Comparison of ENCODE assay signal across 9 mouse cellular contexts in the genomic region with DNA sequence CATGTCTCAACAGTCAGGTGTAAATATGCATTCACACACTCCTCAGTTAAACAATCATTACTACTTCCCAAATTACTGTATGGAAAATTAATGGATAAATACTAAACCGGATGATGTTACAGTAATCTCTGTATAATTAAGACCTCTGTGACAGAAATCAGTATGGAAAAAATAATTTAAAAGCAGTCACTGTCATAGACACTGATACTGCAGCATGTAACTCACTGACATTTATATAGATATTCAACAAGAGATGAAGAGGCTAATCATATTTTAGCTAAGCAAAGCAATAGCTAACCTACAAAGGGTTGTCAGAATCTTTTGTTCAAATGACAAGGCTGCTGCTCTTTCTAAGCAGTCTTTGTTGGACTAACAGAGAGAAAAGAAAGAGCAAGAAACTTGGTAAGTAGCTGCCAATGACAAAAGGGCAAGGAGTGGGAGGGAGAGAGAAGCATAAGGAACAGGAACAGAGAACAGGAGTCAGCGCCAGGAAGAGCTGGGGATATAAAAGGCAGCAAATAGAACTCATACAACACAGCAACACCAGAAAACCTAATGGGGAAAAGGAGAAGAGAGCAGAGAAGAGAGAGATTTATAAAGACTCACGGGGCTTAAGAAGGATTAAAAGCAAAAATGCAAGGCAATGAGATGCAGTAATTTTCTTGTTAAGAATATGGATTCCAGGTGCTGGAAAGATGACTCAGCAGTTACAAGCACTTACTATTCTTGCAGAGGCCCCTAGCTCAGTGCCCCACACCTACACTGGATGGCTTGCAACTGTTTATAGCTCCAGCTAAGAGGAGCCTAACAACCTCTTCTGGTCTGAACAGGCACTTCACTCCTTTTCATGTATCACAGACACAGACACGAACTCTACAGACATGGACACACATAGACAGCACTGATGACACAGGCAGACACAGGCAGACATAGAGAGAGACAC.
DNase-seq lines count a peak whose midpoint lies in the region; ATAC-seq and TF ChIP-seq lines count a peak whose summit lies in the region.
"Had no signal": no experiment of that assay in that cellular context is flagged by ENCODE, and none has a peak within 500 bp of the region (broad histone marks: within the 10 kb centered on the region; RNA-seq: fewer than 3 reads in every experiment).

No protein-coding gene starts in this region.

- peak; percentile 14 for DNase-seq in embryo, embryonic 10 days (ENCODE audit: low spot score)
- peak; percentile 17 for DNase-seq in hindbrain, postnatal 0 days (ENCODE audit: low spot score)
- no peak for DNase-seq in kidney, adult 18-20 months
- DNase-seq in heart, postnatal 4 days, result no peak
- DNase-seq in thymus, postnatal 0 days (ENCODE audit: low spot score), result no peak

- TF ChIP-seq CTCF in hindbrain, postnatal 0 days (IDR thresholded peaks at IDR 0.05; ENCODE audit: low read depth), result no peak

- H3K9me3 ChIP-seq in heart, embryonic 15.5 days (replicated peaks), result no peaks in the 10 kb centered on the region
- H3K9me3 ChIP-seq in heart, embryonic 11.5 days (replicated peaks; ENCODE audit: control insufficient read depth, low read length), result no peaks in the 10 kb centered on the region
- H3K9me3 ChIP-seq in hindbrain, postnatal 0 days (ENCODE audit: low read length), result no peaks in the 10 kb centered on the region
- no peaks in the 10 kb centered on the region for H3K9me3 ChIP-seq in midbrain, embryonic 16.5 days (replicated peaks; ENCODE audit: control insufficient read depth, low read length, poor library complexity, severe bottlenecking)
- H3K9me3 ChIP-seq: stomach, embryonic 15.5 days had no signal

- peaks cover 6% of the 10 kb centered on the region for H3K4me1 ChIP-seq in heart, embryonic 15.5 days (replicated peaks)
- H3K4me1 ChIP-seq in heart, embryonic 11.5 days (ENCODE audit: control insufficient read depth, insufficient read depth, low read length), result no peaks in the 10 kb centered on the region; the same call in none of the 2 replicates
- no peaks in the 10 kb centered on the region for H3K4me1 ChIP-seq in hindbrain, postnatal 0 days (ENCODE audit: insufficient read depth, low read length)
- peaks cover 8% of the 10 kb centered on the region for H3K4me1 ChIP-seq in midbrain, embryonic 16.5 days (ENCODE audit: control insufficient read depth, insufficient read depth, low read length)
- H3K4me1 ChIP-seq: stomach, embryonic 15.5 days had no signal

- H3K4me2 ChIP-seq in heart, embryonic 15.5 days, result no peak overlapping the region
- no peak overlapping the region for H3K4me2 ChIP-seq in heart, embryonic 11.5 days
- no peak overlapping the region for H3K4me2 ChIP-seq in hindbrain, postnatal 0 days (ENCODE audit: low read depth, low read length)
- H3K4me2 ChIP-seq in midbrain, embryonic 16.5 days (ENCODE audit: low read length), result no peak overlapping the region
- H3K4me2 ChIP-seq: stomach, embryonic 15.5 days had no signal

- H3K9ac ChIP-seq in heart, embryonic 15.5 days, result no peak overlapping the region
- H3K9ac ChIP-seq in heart, embryonic 11.5 days (ENCODE audit: low read depth, low read length), result no peak overlapping the region
- no peak overlapping the region for H3K9ac ChIP-seq in hindbrain, postnatal 0 days (replicated peaks; ENCODE audit: low read length)
- no peak overlapping the region for H3K9ac ChIP-seq in midbrain, embryonic 16.5 days (ENCODE audit: low read depth, low read length)
- H3K9ac ChIP-seq: stomach, embryonic 15.5 days had no signal

- no peak overlapping the region for H3K4me3 ChIP-seq in heart, embryonic 15.5 days
- no peak overlapping the region for H3K4me3 ChIP-seq in heart, embryonic 11.5 days (ENCODE audit: low read depth, low read length)
- H3K4me3 ChIP-seq in hindbrain, postnatal 0 days (ENCODE audit: low read length), result no peak overlapping the region
- H3K4me3 ChIP-seq in midbrain, embryonic 16.5 days (ENCODE audit: low read depth, low read length), result no peak overlapping the region
- H3K4me3 ChIP-seq: stomach, embryonic 15.5 days had no signal

- peak overlapping the region; percentile 25; the same call in 1 of the 2 replicates for H3K27ac ChIP-seq in heart, embryonic 15.5 days
- H3K27ac ChIP-seq in heart, embryonic 11.5 days (ENCODE audit: low read depth, low read length), result no peak overlapping the region; the same call in 1 of the 2 replicates
- peak overlapping the region; percentile 27; the same call in 1 of the 2 replicates for H3K27ac ChIP-seq in hindbrain, postnatal 0 days
- H3K27ac ChIP-seq in midbrain, embryonic 16.5 days (ENCODE audit: low read length), result peak overlapping the region; percentile 4; the same call in 1 of the 2 replicates
- H3K27ac ChIP-seq: stomach, embryonic 15.5 days had no signal

- no peaks in the 10 kb centered on the region for H3K27me3 ChIP-seq in heart, embryonic 15.5 days
- H3K27me3 ChIP-seq in heart, embryonic 11.5 days (ENCODE audit: control insufficient read depth, insufficient read depth, low read length), result no peaks in the 10 kb centered on the region
- H3K27me3 ChIP-seq in hindbrain, postnatal 0 days (ENCODE audit: insufficient read depth, low read length), result no peaks in the 10 kb centered on the region
- no peaks in the 10 kb centered on the region for H3K27me3 ChIP-seq in midbrain, embryonic 16.5 days (ENCODE audit: control insufficient read depth, insufficient read depth, low read depth, low read length)
- H3K27me3 ChIP-seq: stomach, embryonic 15.5 days had no signal

- H3K36me3 ChIP-seq in heart, embryonic 15.5 days, result no peaks in the 10 kb centered on the region
- no peaks in the 10 kb centered on the region for H3K36me3 ChIP-seq in heart, embryonic 11.5 days (ENCODE audit: control insufficient read depth, insufficient read depth, low read length)
- H3K36me3 ChIP-seq in hindbrain, postnatal 0 days (ENCODE audit: insufficient read depth, low read length), result no peaks in the 10 kb centered on the region
- H3K36me3 ChIP-seq in midbrain, embryonic 16.5 days (ENCODE audit: control insufficient read depth, insufficient read depth, low read length), result no peaks in the 10 kb centered on the region
- H3K36me3 ChIP-seq: stomach, embryonic 15.5 days had no signal

- ATAC-seq in heart, embryonic 15.5 days (replicated peaks; ENCODE audit: insufficient number of reproducible peaks, insufficient read depth, low FRiP score, low read depth), result no peak
- no peak for ATAC-seq in heart, embryonic 11.5 days (replicated peaks; ENCODE audit: insufficient number of reproducible peaks, low FRiP score, low TSS enrichment)
- peak; percentile 51; the same call in 1 of the 2 replicates for ATAC-seq in hindbrain, postnatal 0 days
- ATAC-seq in midbrain, embryonic 16.5 days, result peak; percentile 72

- WGBS in heart, embryonic 15.5 days, result 52% methylated on average over 4 of the region's 4 CpGs
- WGBS in heart, embryonic 11.5 days (ENCODE audit: insufficient replicate concordance), result 55% methylated on average over 4 of the region's 4 CpGs
- 35% methylated on average over 4 of the region's 4 CpGs for WGBS in hindbrain, postnatal 0 days
- 18% methylated on average over 4 of the region's 4 CpGs for WGBS in midbrain, embryonic 16.5 days

Comparison
In these comparisons a context has a peak if more than half of its experiments do, and no peak if none do; other contexts are left out.
1. ATAC-seq: peak in hindbrain, postnatal 0 days (single experiment) and midbrain, embryonic 16.5 days (single experiment); none in heart, embryonic 15.5 days (single experiment) and heart, embryonic 11.5 days (single experiment).
2. DNase-seq: peak in embryo, embryonic 10 days (single experiment) and hindbrain, postnatal 0 days (single experiment); none in kidney, adult 18-20 months (single experiment), heart, postnatal 4 days (single experiment) and thymus, postnatal 0 days (single experiment).